Mouse (Mus musculus) embryo, embryonic 11 days (tissue): ENCODE results near the gene Olfr382.
"Not testable (repeated sequence)": the region's sequence is repeated elsewhere in the genome, so short reads cannot be mapped to it uniquely, and the experiment has no call there.

Source experiments
- DNase-seq: peaks from one replicate; pipeline ENCODE4 v3.0.0-alpha.2; 2015

Olfr382 gene

DNA sequence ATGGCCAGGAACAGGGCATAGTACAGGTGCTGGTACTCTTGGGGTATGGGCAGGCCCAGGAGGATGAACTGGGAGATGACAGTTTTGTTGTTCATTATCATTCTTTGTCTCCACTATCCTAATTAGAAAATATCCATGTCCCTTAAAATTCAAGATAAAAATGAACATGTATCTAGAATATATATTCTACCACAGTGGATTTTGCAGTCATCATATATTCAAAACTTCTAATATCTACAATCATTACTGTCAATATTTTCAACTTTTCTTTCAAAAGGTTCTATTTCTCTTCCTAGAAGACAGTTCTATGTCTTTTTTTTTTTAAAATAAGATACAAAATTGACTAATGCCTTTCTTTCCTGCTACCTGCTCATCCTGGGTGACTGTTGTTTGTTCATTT, at the start of gene Olfr382:
Gene Olfr382 (minus strand): TSS at position 101 of the 400 bp plus-strand sequence.
- DNase-seq = no peak

DNA sequence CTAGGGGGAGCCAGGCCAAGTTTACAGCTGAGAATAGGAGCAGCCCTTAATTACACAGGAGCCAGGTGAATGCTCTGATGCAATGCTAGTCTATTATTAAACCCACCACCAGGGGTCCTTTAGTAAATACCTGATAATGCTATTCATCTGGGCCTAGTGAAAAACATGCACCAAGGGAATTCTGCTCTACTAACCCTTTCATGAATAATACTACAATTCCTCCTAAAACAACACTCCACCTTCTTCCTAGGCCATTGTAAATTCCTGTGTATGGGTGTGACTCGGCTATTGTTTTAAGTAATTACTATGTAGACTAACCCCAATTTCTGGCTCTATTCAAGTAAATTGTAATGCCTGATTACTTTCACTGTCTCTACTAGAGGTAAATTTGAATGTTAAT, 12.0 kb upstream of the Olfr382 start:
- not testable (repeated sequence) for DNase-seq

DNA sequence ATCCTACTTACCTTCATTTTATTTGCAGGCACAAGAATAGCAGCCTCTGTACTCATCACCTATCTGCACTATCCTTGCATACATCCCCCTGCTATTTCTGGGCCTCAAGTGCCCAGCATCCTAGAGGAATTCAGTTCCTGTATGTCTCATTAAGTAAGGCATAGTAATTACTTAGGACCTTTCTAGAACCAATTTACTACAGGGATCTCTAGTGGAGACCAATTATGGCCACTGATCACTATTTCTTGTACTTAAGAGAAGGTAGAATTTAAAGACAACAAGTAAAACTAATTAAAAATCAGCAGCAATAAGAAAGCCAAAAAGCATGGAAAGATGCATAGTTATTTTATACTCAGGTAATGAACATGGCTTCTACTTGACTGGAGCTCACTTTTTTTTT, 25.5 kb downstream of the Olfr382 start, which contains the start of gene Olfr381:
Gene Olfr381 (minus strand): TSS at position 101 of the 400 bp plus-strand sequence.
- no peak for DNase-seq
